Mouse (Mus musculus) kidney, adult 9 months (tissue): Measurements from ENCODE around the gene Klf6.

Source experiments
- DNase-seq: peaks from one replicate; pipeline ENCODE4 v3.0.0; 2022

Gene Klf6

DNA sequence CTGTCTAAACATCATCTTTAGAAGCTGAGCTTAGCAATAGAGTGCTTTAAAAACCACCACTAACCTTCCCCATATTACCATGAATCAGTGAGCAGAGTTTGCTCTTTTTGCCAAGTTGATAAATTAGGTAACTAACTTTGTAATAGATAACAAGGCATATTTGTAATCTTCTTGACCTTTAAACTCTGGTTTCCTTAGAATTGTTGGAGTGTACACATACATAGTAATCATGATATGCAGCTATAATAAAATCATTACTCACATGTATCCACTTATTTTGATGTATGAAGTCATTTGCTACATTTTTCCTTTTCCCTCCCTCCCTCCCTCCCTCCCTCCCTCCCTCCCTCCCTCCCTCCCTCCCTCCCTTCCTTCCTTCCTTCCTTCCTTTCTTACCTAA lies 56.1 kb downstream of the Klf6 start:
- no peak for DNase-seq

- DNase-seq, result no peak
Observed at GRCm38 (mm10) chr13:5919966-5920365, 58.7 kb downstream of the Klf6 start.
